Mouse (Mus musculus): ENCODE data around the gene Rab44.

DNA sequence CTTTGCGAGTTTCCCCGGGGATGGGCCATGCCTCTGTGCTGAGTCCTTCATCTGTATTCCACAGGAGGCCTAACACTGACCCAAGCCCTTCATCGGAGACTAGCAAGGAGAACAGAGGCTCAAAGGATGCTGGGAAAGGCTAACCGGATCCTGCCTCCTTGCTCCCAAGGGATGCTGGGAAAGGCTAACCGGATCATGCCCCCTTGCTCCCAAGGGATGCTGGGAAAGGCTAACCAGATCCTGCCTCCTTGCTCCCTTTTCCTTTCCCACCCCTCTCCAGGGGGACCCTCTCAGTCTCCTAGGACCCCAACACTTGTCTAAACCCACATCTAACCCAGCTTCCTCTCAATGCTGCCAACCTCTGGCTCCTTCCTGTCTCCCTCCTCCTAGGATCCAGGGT, 45.4 kb downstream of the Rab44 start:
- TF ChIP-seq CTCF (IDR thresholded peaks at IDR 0.05; ENCODE audit: low read depth) = no peak
- TF ChIP-seq EP300 (IDR thresholded peaks at IDR 0.05; ENCODE audit: low read depth) = no peak
